Mouse (Mus musculus): ENCODE measurements around the gene Zswim5.

GRCm38 (mm10) chr4:116913318-116913717 lies 36.1 kb downstream of the Zswim5 start:
- TF ChIP-seq CTCF (IDR thresholded peaks at IDR 0.05): no peak
- no peak for TF ChIP-seq EP300 (IDR thresholded peaks at IDR 0.05)

Data from lung, postnatal 0 days (tissue).